Mouse (Mus musculus): ENCODE measurements around the gene Hspb1. TPM values are rescaled to one million over a fixed set of nuclear protein-coding genes. Genes with fewer than 3 reads are reported as not detected.
A peak's percentile ranks its signal among the peaks of the same experiment; 100 is the strongest.

Gene Hspb1
- total RNA-seq, 2 experiments from 2014 or later, result 4.3 to 4.6 TPM

DNA sequence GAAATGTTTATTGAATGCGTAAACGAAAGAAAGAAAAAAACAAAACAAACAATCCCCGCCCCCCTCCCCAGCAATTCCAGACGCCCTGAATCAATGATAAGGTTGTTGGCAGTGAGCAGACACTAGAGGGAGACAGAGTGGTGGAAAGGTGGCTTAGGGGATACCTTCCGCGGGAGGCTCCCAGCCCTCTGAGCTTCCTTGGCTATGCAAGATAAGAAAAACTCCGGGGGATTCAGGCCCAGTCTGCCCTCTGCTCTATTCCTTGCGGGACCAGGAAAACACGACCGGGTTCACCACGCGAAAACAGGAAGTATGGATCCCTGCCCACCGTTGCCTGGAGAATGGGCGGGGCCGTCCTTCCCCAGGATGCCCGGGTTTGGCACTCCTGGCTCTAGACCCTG lies 9.9 kb upstream of the Hspb1 start:
- DNase-seq (ENCODE audit: extremely low spot score in 1 of 2, low spot score in 2 of 2), result peak in 1 of 2 experiments; percentile 67
- intact Hi-C loops (cut with DNase I), result no loop called here

DNA sequence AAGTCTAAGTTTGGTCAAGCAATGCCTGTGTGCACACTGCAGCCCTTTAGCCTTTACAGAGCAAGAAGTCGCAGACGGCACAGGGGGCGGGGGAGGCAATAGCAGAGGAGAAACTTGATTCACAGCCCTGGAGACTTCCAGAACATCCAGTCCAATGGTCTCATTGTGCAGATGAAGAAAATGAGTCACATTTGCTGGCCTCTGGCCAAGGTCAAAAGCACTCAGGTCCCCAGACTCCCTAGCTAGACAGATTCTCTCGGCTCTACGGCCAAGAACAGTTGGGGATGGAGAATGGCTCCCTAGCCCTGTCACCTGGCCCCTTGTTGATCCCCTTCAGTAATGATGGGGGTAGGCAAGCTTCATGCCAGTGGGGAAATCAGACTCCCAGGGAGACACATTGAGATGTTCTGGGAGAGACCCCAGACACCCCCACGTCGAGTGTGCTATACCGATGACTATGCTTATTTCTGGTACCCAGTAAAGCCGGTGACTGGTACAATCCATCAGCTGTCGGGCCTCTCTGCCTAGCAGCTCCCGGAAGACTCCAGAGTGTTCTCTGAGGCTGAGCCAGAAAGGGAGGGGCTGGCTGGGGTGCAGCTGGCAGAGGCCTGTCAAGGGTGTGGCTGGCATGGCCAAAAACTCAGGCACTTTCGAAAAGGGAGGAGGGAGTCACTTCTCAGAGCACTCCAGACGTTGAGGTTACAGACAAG lies 8.1 kb upstream of the Hspb1 start:
- intact Hi-C loops (cut with DNase I), result no loop called here
- peak in 1 of 2 experiments; percentile 58 for DNase-seq (ENCODE audit: extremely low spot score in 1 of 2, low spot score in 2 of 2)

DNA sequence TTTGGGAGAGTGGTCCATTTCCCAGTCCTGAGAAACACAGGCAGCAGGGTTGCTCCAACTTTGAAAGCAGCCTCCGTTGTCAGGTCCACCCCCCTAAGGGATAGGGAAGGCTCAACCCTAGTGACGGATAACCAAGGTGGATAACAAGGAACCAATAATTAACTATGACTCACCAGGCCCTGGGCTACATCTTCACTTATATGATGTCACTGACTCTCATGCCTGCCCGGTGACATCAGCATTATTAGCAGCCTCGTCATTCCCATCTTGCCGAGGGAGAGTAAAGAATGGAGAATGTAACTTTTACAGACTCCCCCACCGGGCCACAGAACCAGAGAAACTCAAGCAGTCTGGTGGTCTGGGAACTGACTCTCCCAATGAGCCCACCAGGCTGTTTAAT lies 3.1 kb upstream of the Hspb1 start:
- intact Hi-C loops (cut with DNase I), result no loop called here

DNA sequence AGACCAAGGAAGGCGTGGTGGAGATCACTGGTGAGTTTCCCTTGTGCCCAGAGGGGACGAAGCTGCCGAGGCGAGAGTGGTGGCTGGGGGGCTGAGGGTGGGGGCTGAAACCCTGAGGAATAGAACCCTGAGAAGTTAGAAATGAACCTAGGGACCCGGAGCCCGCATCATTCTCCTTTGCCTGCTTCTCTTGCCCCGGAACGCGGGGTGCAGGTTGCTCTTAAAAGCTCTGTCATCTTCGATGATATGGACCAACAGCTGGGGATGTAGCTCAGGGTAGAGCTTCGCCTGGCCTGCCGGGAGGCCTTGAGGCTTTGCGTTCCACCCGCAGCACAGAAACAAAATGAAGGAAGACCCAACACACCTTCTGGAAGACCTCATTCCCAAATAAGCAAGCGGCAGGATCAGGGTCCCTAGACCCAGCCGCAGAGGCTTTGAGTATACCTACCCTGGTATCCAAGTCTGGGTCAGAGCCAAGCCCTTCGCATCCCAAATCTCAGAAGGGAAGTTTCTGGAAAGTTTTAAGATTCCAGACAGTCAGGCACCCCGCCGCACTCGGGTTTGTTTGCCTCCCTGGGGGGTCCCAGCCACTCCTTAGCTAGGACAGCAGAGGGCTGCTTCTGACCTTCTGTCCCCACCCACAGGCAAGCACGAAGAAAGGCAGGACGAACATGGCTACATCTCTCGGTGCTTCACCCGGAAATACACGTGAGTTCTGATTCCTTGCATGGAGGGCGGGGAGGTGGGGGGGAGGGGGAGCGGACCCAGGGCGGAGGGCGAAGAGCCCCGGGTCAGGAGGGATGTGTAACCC lies 891 bp downstream of the Hspb1 start:
- intact Hi-C loops (cut with DNase I), result no loop called here

More for the DNA sequence above, 3.1 kb upstream of the Hspb1 start:
- no peak for DNase-seq (ENCODE audit: extremely low spot score in 1 of 2, low spot score in 2 of 2)

DNA sequence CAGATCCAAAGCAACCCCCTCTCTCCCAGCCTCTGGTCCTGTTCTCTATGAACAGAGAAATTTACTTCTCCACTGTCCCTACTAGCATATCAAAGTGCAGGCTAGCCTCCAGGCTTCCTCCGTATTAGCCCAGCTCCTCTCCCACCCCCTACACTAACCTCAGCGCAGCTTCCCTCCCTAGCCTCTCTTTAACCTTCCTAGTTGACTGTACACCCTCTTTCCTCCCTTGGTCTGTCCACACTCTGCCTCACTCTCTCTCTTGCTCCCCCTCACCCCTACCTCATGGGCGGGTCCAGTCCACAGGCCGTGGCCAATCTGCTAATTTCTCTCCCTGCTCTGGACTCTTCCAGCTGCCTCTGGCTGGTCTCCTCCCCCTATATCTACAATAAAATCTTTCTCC lies 2.6 kb downstream of the Hspb1 start:
- no peak for DNase-seq (ENCODE audit: extremely low spot score in 1 of 2, low spot score in 2 of 2)
- intact Hi-C loops (cut with DNase I), result loop anchor here (10.0 kb wide), 1 partner anchor 164 kb away; the partner anchor contains the start of gene Upk3bl

More for the DNA sequence above, 891 bp downstream of the Hspb1 start:
- DNase-seq (ENCODE audit: extremely low spot score in 1 of 2, low spot score in 2 of 2), result peak in 1 of 2 experiments; percentile 57

DNA sequence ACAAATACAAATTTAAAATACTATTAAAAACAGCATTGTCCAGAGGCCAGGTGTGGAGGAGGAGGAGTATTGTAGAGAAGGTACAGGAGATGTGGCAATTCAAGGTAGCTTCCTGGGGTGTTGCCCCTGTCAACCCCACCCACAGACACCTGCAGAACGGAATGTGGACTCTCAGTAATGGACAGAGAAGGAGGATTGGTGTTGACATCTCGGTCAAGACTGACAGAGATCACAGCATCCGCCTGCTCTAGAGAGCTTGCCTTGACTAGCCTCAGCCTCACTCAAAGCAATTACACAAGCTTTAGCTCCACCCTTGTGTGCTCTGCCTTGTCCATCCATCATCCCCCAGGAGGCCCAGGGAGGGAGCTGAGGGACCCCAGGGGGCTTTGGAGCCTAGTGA lies 3.2 kb downstream of the Hspb1 start:
- no peak for DNase-seq (ENCODE audit: extremely low spot score in 1 of 2, low spot score in 2 of 2)
- intact Hi-C loops (cut with DNase I), result loop anchor here (10.0 kb wide), 1 partner anchor 164 kb away; the partner anchor contains the start of gene Upk3bl

DNA sequence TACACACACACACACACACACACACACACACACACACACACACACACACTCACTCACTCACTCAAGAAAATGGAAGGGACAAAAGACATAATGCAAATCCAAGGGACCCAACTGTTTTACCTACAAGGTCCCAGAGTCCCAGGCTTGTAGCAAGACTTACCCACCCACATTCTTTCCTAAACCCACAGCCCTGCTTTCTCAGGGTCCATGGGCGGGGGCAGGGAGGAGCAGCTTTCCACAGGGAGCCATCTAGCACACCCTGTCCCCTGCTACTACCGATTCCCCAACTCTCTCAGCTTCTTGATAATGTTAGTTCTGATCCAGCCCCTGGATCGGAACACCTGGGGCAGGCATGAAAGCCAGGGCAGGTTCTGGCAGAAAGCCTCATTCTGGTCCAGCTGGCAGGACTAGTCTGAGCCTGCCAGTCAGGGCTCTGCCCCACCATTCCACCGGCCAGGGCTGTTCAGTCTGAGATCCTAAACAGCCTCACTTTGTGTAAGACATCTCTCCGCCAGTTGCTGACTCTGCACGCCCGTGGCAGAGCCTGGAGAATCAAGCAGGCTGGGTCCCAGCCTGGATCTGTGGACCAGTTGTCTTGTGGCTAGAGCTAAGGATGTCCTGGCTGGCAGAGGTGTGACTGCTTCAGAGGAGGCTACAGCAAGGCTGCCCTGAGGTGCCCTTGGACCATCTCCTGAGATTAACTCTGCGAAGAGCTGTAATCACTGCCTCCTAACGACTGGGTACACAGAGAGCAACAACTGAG lies 5.1 kb downstream of the Hspb1 start:
- intact Hi-C loops (cut with DNase I), result loop anchor here (10.0 kb wide), 1 partner anchor 162 kb away; the partner anchor contains the start of gene Upk3bl

DNA sequence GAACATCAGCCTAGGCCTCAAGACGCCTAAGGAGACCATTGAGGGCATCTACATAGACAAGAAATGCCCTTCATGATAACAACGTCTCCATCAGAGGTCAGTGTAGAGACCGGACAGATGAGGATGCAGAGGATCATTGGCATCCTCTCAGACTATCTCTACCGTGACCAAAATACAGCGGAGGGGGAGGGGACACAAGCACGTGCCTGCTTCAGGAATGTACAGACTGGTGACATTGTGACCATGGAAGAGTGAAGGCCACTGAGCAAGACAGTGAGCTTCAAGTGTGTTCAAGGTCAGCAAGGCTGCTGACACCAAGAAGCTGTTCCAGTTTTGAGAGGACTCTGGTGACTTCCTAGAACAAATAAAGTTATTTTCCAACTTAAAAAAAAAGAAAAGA lies 7.2 kb downstream of the Hspb1 start:
- DNase-seq (ENCODE audit: extremely low spot score in 1 of 2, low spot score in 2 of 2), result no peak
- intact Hi-C loops (cut with DNase I), result loop anchor here (10.0 kb wide), 1 partner anchor 160 kb away; the partner anchor contains the start of gene Upk3bl

More for the DNA sequence above, 5.1 kb downstream of the Hspb1 start:
- no peak for DNase-seq (ENCODE audit: extremely low spot score in 1 of 2, low spot score in 2 of 2)

DNA sequence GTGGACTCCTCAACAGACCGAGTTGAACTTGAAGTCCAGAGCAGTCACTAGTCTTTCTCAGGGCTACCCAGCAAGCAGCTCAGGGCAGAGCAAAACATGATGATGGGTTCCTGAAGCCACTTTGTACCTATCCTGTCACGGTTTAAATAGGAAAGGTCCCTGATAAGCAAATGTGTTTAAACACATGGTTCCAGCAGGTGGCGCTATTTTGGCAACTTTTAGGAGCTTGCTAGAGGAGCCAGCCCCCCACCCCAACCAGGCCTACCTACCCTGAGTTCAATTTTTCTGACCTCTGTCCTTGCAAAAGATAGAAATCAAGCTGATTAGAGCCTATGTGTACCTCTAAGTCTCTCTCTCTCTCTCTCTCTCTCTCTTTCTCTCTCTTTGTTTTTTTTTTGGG lies 10.3 kb downstream of the Hspb1 start:
- intact Hi-C loops (cut with DNase I), result loop anchor here (10.0 kb wide), 1 partner anchor 157 kb away; the partner anchor contains the start of gene Upk3bl
- DNase-seq (ENCODE audit: extremely low spot score in 1 of 2, low spot score in 2 of 2), result peak in 1 of 2 experiments; percentile 65

DNA sequence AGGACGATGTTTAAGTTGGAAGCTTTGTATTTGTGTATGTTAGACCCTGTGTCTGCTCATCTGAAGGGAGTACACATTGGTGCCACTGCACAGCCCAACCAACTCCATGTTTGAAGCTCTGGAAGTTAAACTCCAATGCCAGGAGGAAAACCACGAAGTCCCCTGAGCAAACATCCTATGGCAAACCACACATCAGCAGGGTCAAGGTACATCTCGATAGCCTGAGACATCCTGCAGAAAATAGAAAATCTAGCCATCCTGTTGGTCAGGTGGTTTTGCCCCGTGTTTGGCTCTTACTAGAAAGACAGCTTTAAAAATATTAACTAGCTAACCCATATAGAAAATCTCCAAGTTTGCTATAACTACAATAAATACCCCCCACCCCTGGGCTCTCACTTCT lies 11.3 kb downstream of the Hspb1 start:
- intact Hi-C loops (cut with DNase I), result loop anchor here (10.0 kb wide), 1 partner anchor 156 kb away; the partner anchor contains the start of gene Upk3bl
- no peak for DNase-seq (ENCODE audit: extremely low spot score in 1 of 2, low spot score in 2 of 2)

DNA sequence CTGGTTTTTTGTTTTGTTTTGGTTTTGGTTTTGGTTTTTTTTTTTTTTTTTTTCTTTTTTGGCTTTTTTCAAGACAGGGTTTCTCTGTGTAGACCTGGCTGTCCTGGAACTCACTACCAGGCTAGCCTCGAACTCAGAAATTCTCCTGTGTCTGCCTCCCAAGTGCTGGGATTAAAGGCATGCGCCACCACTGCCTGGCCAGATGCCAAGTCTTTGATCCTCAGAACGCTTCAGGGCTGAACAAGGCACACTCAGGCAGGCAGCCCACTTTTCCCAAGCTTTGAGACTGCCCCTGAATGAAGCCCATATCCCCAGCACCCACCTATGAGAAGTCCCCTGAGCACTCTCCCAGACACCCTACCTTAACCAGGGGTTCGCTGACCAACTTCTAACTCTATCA lies 12.1 kb downstream of the Hspb1 start:
- no peak for DNase-seq (ENCODE audit: extremely low spot score in 1 of 2, low spot score in 2 of 2)
- intact Hi-C loops (cut with DNase I), result loop anchor here (10.0 kb wide), 1 partner anchor 155 kb away; the partner anchor contains the start of gene Upk3bl

DNA sequence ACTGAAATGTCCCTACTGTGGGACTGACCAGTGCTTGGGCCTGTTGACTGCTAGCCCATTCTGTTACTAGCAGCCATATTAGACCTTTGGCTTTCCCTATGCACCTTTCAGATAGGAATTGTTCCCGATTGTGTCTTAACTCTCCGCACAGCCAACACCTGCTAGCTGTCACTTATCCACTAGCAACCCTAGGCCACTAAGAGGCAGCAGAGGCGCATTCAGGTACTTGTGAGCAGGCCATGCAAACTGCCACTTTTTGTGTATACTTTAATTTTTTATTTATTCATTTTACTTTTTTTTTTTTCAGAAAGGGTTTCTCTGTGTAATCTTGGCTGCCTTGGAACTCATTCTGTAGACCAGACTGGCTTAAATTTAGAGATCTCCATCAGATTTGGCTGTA lies 13.0 kb downstream of the Hspb1 start:
- DNase-seq (ENCODE audit: extremely low spot score in 1 of 2, low spot score in 2 of 2), result no peak
- intact Hi-C loops (cut with DNase I), result no loop called here

DNA sequence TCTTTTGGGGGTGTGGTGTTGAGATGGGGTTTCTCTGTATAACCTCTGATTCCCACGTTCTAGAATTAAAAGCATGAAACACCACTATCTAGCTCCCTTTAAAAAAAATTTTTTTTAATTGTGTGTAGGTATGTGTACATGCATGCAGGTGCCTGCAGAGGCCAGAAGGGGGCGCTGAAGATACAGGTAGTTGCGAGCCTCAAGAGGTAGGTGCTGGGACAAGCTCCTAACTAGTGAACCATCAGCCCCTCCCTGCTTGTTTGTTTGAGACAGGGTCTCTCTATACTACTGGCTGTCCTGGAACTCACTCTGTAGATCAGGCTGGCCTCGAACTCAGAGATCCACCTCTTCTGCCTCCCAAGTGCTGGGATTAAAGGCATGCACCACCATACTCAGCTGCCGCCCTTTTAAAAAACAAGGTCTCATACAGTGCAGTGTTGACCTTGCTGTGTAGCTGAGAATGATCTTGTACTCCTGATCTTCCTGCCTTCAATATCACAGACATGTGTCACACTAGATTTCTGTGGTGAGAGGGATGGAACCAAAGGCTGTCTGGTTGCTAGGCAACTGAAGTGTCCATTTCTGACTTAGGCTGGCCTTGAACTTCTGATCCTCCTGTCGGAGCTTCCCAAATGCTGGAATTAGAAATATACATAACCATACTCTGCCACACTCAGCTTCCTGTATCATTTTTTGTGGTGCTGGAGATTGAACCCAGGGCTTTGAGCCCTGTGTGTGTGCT lies 13.8 kb downstream of the Hspb1 start:
- DNase-seq (ENCODE audit: extremely low spot score in 1 of 2, low spot score in 2 of 2), result no peak
- intact Hi-C loops (cut with DNase I), result no loop called here

DNA sequence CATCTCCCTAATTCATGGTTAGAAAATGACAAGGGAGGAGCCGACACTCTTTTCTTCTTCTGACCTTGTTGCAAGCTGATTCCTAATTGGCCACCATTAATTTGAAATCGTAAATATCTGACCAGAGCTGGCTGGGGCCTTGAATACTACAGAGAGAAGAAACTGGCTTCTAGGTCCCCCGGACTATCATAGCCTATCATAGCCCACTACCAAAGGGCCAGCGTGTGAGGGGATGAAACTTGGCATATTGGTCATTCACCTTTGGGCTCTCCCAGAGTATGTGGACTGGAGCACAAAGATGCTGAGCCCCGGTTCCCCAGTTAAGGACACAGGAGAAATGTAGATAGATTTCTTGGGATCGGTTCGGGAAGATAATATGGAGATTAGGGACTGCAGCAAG lies 15.3 kb downstream of the Hspb1 start:
- intact Hi-C loops (cut with DNase I), result no loop called here
- no peak for DNase-seq (ENCODE audit: extremely low spot score in 1 of 2, low spot score in 2 of 2)

DNA sequence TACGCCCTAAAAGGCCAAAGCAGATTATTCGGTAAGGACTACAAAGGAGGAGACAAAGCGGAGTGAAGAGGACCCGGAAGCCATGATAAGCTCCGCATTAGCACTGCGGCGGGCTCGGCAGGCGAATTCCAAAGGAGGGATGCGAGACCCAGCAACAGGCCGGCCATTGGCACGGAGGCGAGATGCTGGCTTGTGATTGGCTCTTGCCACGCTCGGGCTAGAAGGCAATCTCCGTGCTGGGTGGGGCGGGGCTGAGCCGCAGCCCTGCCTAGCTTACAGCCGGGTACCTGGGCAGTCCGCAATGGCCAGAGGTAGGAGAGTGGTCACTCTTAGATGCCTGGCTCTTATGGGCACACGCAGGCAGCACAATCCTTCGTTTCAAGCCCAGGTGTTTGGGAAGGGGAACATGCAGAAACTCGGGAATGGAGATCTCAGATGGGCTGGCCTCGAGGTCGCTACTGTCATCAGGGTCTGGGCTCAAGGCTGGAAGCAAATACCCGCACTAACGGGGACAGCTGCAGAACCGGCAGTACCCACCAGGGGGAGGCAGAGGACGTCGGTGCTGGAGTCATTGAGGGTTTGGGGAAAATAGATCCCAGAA lies 15.9 kb downstream of the Hspb1 start:
- intact Hi-C loops (cut with DNase I), result no loop called here
- DNase-seq (ENCODE audit: extremely low spot score in 1 of 2, low spot score in 2 of 2), result peak; percentile 90 to 94

DNA sequence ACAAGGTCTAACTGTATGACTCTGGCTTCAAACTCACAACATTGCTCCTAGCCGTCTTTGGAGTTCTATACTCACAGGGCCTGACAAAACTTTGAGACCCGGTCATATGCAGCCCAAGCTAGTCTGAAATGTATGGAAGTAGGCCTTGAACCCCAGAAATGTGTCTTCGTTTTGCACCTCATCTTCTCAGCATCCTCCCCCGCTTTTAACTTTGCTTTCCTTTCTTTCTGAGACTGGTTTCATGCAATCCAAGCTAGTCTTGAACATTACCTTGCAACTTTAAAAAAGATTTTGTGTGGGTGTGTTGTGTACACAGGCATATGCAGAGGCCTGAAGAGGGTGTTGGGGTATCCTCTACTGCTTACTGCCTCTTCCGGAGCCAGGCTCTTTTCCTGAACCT lies 16.5 kb downstream of the Hspb1 start:
- intact Hi-C loops (cut with DNase I), result no loop called here
- no peak for DNase-seq (ENCODE audit: extremely low spot score in 1 of 2, low spot score in 2 of 2)

DNA sequence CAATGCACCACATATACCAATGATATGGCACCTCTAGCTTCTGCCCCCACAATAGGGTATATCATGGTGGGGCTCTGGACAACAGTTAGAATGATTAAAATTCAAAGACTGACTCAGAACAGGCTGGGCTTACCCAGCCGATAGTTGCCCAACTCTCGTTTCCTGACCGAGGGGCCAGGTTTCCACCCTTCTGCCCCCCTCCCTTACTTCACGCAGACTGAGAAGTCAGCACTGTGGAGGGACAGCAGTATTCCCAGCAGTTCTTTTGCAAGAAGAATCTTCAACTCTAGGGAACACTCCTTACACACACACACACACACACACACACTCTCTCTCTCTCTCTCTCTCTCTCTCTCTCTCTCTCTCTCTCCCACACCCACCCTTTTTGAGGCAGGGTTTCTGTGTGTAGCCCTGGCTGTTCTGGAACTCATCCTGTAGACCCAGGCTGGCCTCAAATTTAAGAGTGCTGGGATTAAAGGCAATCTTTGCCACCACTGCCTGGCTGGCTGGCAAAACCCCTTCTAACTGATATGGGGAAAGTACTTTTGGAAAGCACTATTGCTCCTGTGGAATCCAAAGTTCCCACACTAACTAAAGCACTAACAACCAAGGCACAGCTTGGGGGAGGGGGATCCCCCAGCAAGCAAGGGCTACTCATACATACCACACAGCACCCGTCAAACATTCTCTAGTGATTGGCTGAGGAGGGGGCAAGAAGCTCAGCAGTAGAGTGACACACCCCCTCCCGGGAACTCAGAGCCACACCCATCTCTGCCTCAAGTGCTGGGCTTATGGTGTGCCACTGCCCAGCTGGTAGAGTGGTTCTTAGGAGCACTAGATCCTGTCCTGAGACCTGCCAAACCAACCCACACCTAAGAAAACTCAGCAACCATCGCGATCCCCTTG lies 17.9 kb downstream of the Hspb1 start:
- no peak for DNase-seq (ENCODE audit: extremely low spot score in 1 of 2, low spot score in 2 of 2)
- intact Hi-C loops (cut with DNase I), result no loop called here

All from left cerebral cortex, postnatal 10 days (tissue).